Mouse (Mus musculus) heart, adult 11 months (tissue): Measurements from ENCODE around the gene Fam43a.

Experiments
- DNase-seq: peaks from one replicate; pipeline ENCODE4 v3.0.0; 2022

The Fam43a gene

DNA sequence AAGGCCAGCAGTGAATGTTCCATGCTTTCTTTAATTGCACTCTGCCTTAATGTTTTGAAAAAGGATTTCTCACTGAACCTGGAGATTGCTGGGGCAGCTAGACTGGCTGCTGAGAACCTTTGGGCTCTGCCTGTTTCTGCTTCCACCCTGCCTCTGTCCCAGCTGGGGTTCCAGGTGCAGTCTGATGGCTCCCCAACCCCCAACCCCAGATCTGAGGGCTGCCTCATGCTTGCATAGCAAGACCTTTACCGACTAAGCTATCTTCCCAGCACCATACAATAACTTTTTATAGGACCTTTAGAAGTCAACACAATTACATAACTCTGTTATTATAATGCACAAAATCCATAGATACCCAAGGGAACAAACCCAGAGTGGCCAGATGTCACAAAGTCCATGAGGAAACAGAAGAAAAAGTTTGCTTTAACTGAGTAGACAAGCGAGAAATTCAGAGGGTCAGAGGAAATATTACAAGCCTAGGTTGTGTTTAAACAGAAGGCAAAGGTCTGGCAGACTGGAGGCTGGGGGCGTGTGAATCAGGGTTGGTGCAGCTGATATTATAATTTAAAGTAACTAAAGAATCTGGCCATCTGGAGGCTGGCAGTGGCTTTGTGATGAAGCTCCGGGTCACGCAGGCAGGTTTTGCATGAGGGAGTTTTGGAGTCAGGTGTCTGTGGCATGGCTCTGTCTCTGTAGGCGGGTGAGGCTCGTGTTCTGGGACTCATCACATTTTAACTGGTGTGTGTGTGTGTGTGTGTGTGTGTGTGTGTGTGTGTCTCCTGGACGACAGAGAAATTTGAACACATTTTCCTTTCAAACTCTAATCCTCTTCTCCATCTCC, 34.6 kb downstream of the Fam43a start:
- no peak for DNase-seq

GRCm38 (mm10) chr16:30638586-30638985, 39.1 kb downstream of the Fam43a start:
- DNase-seq = no peak

DNA sequence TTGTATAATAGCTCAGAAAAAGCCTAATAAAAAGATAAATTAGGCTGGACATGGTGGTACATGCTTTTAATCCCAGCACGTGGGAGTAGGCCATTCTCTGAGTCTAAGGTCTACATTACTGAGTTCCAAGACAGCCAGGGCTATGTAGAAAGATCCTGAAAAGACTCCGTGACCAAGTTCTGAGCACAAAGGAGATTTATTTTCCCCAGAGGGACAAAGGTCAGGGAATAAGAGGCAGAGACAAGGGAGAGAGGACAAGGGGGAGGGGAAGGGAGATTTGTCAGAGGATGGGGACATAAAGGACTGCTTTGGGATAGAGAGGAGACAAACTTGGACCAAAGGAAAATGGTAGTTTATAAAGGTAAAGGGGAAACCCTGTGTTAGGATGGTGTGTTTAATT, 41.1 kb downstream of the Fam43a start:
- DNase-seq = no peak

- DNase-seq = no peak
Measured at GRCm38 (mm10) chr16:30641408-30641807, 41.9 kb downstream of the Fam43a start.

DNA sequence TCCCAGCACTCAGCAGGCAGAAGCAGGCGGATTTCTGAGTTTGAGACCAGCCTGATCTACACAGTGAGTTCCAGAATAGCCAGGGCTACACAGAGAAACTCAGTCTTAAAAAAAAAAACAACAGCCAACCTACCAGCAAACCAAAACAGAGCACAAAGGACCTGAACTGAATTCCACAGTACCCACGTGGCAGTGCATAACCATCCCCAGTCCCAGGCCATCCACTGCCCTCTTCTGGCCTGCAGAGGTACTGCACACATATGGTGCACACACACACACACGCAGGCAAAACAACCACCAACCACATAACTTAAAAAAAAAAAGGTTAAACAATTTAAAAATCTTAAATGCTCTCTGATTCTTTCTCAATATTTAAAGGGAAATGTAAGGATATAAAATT, 42.7 kb downstream of the Fam43a start:
- DNase-seq = no peak

DNA sequence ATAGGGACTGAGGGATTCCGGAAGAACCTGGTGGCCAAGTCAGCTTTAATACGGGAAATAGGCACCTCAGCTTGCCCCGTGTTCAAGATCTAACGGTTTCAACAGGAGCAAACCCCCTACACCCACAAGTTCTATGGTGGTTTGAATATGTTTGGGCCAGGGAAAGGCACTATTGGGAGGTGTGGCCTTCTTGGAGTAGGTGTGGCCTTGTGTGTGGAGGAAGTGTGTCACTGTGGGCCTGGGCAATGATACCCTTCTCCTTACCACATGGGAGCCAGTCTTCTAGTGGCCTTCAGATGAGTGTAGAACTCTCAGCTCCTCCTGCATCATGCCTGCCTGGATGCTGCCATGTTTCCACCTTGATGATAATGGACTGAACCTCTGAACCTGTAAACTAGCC, 45.5 kb downstream of the Fam43a start:
- DNase-seq = no peak

DNA sequence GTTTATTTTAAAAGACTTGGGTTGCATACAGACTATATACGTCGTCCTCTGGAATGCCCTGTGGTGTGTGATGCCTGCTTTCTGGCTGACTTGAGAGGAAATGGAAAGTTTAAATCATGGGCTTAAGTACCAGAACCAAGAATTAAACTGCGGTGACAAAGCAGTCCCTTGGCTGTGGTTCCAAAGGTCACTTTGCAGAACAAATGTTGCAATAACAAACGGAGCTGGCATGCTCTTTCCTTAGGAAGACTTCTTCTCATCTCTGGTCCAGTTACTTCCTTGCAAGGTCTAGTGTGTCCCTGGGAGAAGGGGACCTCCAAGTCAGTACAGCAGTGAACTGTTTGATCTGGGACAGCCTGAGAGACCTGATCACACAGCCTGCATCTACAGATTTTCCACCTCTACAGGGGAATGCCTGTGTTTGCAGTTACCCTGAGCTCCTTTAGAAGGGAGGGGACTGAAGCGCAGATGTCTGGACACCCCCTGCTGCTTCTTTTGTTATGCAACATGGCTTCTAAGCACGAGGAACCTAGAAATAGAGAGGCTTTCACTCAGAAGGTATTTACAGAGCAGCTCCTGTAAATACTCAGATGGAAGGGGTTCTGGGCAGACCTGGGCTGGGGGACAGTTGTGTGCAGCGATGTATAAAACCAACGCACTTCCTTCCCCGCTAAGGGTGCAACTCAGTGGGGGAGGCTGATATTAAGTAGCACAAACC, 46.5 kb downstream of the Fam43a start:
- DNase-seq = no peak

DNA sequence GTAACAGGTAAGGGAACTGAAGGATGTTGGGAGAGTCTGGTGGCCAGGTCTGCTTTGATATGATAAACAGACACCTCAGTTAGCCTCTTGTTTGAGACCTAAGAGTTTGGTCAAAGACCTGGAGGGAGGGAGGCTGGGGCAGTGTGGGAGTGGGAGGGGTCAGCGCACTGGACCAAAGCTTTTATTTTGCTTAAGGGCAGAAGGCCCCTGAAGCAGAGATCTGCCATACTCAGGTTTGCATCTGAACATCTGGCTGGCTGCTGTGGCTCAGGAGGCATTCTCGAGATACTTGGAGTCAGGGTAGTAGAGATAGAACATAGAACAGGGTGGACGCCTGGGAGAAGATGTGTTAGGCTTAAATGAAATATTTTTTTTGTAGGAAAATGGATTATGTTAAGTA, 47.3 kb downstream of the Fam43a start:
- no peak for DNase-seq

DNA sequence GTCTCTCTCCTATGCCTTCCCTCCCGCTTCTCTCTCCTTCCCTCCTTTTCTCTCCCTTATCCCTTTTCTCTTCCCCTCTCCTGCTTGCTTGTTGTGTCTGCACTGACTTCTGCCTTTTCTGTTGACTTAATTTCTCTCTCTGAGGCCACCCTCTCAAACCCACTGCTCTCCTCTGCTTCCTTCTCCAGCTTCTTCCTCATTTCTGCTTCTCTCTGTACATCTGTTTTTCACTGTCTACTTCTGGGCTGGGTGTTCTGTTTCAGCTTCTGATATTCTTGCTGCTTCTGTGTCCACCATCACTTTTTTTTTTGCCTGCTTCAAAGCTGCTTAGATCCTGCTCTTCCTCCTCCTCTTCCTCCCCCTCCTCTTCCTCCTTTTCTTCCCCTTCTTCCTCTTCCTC, 51.8 kb downstream of the Fam43a start:
- no peak for DNase-seq
